Mouse (Mus musculus) heart, embryonic 15.5 days (tissue): ENCODE measurements around the gene Zfp281. TPM values are rescaled to one million over a fixed set of nuclear protein-coding genes. Genes with fewer than 3 reads are reported as not detected.
A peak's percentile ranks its signal among the peaks of the same experiment; 100 is the strongest.

Experiments used
- ATAC-seq: fragments of 200-750 bp; cut with Nextera tagmentation; replicated peaks from 2 replicates; pipeline ENCODE4 v1.8.0; 2017; ENCODE audit warnings: low read depth, moderate TSS enrichment; ENCODE audit not compliant: insufficient number of reproducible peaks, insufficient read depth, low FRiP score
- H3K27ac ChIP-seq: fragments of 300-500 bp; sonication (generic); 2 replicates; pipeline ENCODE4 v1.5.1; 2015; ENCODE audit warnings: mild to moderate bottlenecking, inconsistent platforms
- H3K27me3 ChIP-seq: fragments of 300-500 bp; sonication (generic); 2 replicates; pipeline ENCODE4 v1.6.1; 2015; ENCODE audit warnings: inconsistent platforms
- H3K36me3 ChIP-seq: fragments of 300-500 bp; sonication (generic); 2 replicates; pipeline ENCODE4 v1.6.1; 2015; ENCODE audit warnings: mild to moderate bottlenecking, inconsistent platforms
- H3K4me1 ChIP-seq: fragments of 300-500 bp; sonication (generic); replicated peaks from 2 replicates; pipeline ENCODE4 v1.6.1; 2015; ENCODE audit warnings: inconsistent platforms
- H3K4me2 ChIP-seq: fragments of 300-500 bp; sonication (generic); 2 replicates; pipeline ENCODE4 v1.6.1; 2015; ENCODE audit warnings: inconsistent platforms, mild to moderate bottlenecking, moderate library complexity
- H3K4me3 ChIP-seq: fragments of 300-500 bp; sonication (generic); 2 replicates; pipeline ENCODE4 v1.5.1; 2015; ENCODE audit warnings: mild to moderate bottlenecking, inconsistent platforms
- H3K9ac ChIP-seq: fragments of 300-500 bp; sonication (generic); 2 replicates; pipeline ENCODE4 v1.6.1; 2015; ENCODE audit warnings: mild to moderate bottlenecking, inconsistent platforms
- H3K9me3 ChIP-seq: fragments of 300-500 bp; sonication (generic); replicated peaks from 2 replicates; pipeline ENCODE4 v1.6.1; 2016; ENCODE audit warnings: inconsistent platforms
- WGBS: fragments of 180-500 bp; shearing (Covaris S2); methylation state at CpG from one replicate; pipeline ENCODE4 v1.1.7; 2015; ENCODE audit warnings: mixed read lengths; 5-methylcytosine and 5-hydroxymethylcytosine counted together
- polyA plus RNA-seq: library from polyadenylated mRNA; unstranded; fragments of >200 nt; fragmentation: Nextera tagmentation; extraction: Ambion mirVana; gene quantifications from 2 replicates; pipeline ENCODE4 v1.2.1, GENCODE M21; 2015

Zfp281 gene
- polyA plus RNA-seq, 1 experiment from 2014 or later, result 11.7 TPM

DNA sequence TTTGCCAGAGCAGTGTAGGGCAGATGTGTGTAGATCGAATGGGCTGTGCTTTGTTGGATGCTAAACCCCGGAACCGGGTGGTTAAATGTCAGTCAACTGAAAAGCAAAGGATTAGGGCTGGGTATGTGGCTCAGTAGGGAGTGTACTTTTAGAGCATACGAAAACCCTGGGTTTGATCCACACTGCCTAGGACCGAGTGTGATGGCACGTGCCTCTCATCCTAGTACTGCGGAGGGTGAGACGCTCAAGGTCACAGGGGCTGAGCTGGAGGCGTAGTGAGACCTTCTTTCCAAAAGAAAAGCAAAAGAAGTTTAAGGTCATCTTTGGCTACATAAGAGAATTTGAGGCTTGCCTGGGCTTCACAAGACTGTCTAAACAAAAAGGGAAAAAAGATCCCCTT is 34.6 kb downstream of the Zfp281 start:
- no peaks in the 10 kb centered on the region for H3K36me3 ChIP-seq
- no peaks in the 10 kb centered on the region for H3K9me3 ChIP-seq
- H3K27ac ChIP-seq, result no peak overlapping the region
- no peaks in the 10 kb centered on the region for H3K27me3 ChIP-seq
- no peak overlapping the region for H3K4me2 ChIP-seq
- H3K4me1 ChIP-seq, result peaks cover 12% of the 10 kb centered on the region; the same call in 1 of the 2 replicates
- no peak for ATAC-seq
- H3K9ac ChIP-seq, result no peak overlapping the region
- no peak overlapping the region for H3K4me3 ChIP-seq
- 85% methylated on average over 9 of the region's 9 CpGs for WGBS

DNA sequence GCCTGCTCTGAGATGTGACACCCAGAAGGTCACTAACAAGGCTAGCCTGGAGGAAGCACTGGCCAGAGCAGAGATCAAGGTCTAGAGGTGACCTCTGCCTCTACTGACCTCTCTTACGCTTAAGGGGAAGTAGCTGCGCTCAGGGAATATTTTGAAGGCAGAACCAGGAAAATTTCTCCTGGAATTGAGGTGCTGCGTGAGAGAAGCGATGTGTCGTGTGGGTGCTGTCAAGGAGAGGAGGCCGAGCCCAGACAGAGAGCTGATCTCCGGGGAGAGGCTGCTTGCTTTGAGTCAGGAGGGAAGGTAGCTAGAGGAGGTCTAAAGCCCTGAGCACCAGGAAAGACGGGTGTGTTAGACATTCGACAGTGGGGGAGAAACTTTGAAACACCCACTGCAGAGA is 35.2 kb downstream of the Zfp281 start:
- Histone ChIP-seq H3K4me2 (no peak overlapping the region), H3K4me1 (peaks cover 14% of the 10 kb centered on the region; the same call in 1 of the 2 replicates), H3K4me3 (no peak overlapping the region), H3K9me3 (no peaks in the 10 kb centered on the region), H3K36me3 (no peaks in the 10 kb centered on the region), H3K27ac (no peak overlapping the region), H3K27me3 (no peaks in the 10 kb centered on the region), H3K9ac (no peak overlapping the region)
- ATAC-seq, result no peak
- 68% methylated on average over 9 of the region's 9 CpGs for whole genome bisulfite sequencing

DNA sequence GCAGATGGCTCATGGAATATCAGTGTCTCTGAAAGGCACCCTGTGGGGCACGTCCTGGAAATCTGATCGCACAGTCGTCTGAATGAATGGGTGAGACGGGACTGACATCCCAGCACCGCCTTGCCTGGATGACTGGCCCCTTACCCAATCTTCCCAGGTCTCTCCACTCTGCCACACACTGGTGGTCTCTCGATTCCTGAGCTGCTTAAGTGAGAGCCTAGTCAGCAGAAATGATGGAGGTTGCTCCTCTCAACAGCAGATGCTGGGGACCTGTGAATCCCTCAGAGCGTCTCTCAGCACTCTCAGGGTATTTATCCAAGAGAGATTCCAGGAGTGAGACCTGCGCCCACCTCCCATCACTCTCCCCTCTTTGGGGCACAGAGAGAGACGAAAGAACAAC is 36.8 kb downstream of the Zfp281 start:
- Histone ChIP-seq H3K4me3 (no peak overlapping the region), H3K9ac (no peak overlapping the region), H3K4me1 (peaks cover 15% of the 10 kb centered on the region; the same call in 1 of the 2 replicates), H3K27ac (no peak overlapping the region), H3K36me3 (no peaks in the 10 kb centered on the region), H3K9me3 (no peaks in the 10 kb centered on the region), H3K27me3 (no peaks in the 10 kb centered on the region), H3K4me2 (no peak overlapping the region)
- ATAC-seq, result no peak
- 41% methylated on average over 9 of the region's 9 CpGs for WGBS

DNA sequence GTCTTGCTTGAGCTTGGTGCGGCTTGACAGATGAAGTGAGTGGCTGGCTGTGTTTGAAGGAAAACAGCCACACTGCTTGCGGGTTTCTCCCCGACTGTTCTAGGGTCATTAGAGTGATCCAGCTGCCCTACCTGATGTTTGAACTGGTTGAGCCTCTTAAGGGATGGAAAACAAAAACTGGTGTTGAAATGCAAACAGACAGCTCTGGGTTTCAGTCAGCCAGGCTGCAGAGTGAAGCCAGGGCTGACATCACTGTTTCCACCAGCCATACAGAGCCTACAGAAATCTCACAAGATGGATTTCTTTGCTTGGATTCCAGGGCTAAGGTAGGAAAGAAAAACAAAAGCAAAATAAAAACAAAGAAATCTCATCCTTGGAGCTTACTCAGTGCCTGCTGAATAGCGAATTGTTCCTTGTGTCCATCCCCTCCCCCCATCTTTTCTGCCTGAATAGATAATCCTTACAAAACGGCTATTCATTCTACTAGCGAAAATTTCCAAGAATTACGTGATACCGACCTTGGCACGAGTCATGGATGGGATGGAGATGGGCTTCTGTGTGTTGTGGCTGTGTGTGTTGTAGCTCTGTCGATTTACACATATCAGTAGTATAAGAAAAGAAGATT is 37.4 kb downstream of the Zfp281 start:
- no peak overlapping the region for H3K4me2 ChIP-seq
- peaks cover 12% of the 10 kb centered on the region; the same call in 1 of the 2 replicates for H3K4me1 ChIP-seq
- ATAC-seq, result no peak; the same call in 1 of the 2 replicates
- H3K9ac ChIP-seq, result no peak overlapping the region
- WGBS, result 28% methylated on average over 10 of the region's 10 CpGs
- no peak overlapping the region for H3K27ac ChIP-seq
- H3K4me3 ChIP-seq, result no peak overlapping the region
- H3K27me3 ChIP-seq, result no peaks in the 10 kb centered on the region
- H3K9me3 ChIP-seq, result no peaks in the 10 kb centered on the region
- no peaks in the 10 kb centered on the region for H3K36me3 ChIP-seq

DNA sequence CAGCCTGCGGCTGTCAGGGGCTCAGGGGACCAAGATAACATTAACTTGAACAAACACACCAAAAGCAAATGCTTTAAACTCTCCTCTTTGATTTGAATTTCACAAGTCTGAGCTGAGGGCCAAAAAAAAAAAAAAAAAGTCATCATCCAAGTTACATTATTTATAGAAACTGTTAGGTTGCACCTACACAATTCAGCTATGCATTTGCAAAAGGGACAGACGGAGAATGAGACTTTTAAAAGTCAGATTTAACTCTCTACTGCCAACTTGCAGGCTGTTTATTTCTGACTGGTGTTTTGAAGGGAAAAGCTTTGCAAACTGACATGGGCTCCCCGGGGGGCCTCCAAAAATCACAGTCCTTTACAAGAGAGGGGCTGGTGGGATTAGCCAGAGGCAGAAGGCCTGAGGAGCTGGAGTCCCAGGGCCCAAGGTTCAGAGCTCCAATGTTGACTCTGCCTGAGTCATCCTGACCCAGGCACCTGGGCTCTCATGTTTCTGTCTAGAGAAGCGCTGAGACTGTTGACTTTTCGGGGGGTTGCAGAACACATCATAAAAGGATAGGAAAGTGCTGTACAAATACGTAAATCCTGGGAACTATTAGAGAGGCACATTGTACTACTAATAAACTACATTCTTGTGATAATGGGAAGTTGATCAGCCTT is 40.4 kb downstream of the Zfp281 start:
- H3K4me3 ChIP-seq, result no peak overlapping the region
- no peaks in the 10 kb centered on the region for H3K36me3 ChIP-seq
- no peaks in the 10 kb centered on the region for H3K27me3 ChIP-seq
- WGBS, result 47% methylated on average over 6 of the region's 6 CpGs
- no peak overlapping the region for H3K4me2 ChIP-seq
- no peak for ATAC-seq
- H3K4me1 ChIP-seq, result peaks cover 12% of the 10 kb centered on the region; the same call in 1 of the 2 replicates
- H3K9me3 ChIP-seq, result no peaks in the 10 kb centered on the region
- no peak overlapping the region for H3K27ac ChIP-seq
- no peak overlapping the region for H3K9ac ChIP-seq

DNA sequence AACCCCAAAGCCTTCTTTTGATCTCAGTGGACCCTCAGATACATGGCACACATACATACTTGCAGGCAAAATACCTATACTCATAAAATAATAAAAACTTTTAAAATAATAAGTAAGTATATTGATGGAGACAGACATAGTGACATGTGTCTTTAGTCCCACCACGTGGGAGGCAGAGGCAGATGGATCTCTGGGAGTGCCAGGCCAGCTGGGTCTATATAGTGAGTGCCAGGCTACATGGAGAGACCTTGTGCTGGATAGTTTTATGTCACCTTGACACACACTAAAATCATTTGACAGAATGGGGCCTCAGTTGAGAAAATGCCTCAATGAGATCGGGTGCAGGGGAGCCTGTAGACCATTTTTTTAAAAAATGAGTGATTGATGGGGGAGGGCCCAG is 41.8 kb downstream of the Zfp281 start:
- Histone ChIP-seq H3K27ac (no peak overlapping the region), H3K36me3 (no peaks in the 10 kb centered on the region), H3K4me2 (no peak overlapping the region), H3K4me1 (peaks cover 12% of the 10 kb centered on the region; the same call in 1 of the 2 replicates), H3K27me3 (no peaks in the 10 kb centered on the region), H3K4me3 (no peak overlapping the region), H3K9me3 (no peaks in the 10 kb centered on the region), H3K9ac (no peak overlapping the region)
- no peak for ATAC-seq
- 73% methylated on average over 2 of the region's 2 CpGs for WGBS

DNA sequence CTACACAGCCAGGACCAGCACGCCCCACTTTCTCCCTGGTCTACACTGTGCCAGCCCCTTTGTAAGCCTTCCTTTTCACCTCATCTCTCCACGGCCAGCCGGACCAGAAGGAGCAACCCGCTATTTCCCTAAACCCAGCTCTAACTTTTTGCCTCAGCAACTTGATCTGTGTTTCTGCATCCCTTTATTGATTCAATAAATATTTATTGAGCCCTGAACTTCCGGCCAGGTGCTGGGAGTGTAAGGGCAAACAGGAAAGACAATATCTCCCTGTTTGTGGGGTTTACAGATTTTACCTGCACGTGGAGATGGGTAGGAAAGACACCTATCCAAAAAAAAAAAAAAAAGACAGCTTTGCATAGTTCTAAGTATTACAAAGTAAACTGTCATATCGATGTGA is 45.2 kb downstream of the Zfp281 start:
- H3K4me2 ChIP-seq, result no peak overlapping the region
- H3K4me1 ChIP-seq, result peaks cover 9% of the 10 kb centered on the region
- no peak overlapping the region for H3K9ac ChIP-seq
- H3K27me3 ChIP-seq, result no peaks in the 10 kb centered on the region
- H3K4me3 ChIP-seq, result no peak overlapping the region
- ATAC-seq, result no peak
- no peaks in the 10 kb centered on the region for H3K36me3 ChIP-seq
- WGBS, result 75% methylated on average over 7 of the region's 7 CpGs
- H3K9me3 ChIP-seq, result no peaks in the 10 kb centered on the region
- no peak overlapping the region for H3K27ac ChIP-seq

DNA sequence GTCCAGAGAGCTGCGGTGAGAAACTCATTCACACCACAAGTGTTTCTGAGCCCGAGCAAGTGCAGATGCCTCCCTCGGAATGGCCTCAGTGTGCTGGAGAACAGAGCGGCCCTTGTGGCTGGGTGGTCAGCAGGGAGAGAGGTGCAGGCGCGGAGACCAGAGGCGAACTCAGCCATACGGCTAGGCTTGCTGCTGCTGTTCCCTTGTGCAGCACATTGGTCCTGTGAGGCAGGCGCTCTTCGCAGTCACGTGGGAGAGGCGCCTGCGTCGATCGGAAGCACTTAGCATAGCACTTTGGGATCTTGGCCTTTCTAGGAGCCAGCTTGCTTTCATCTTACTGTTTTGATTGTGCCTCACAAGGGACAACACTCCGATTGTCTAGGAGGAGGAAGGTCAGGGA is 45.7 kb downstream of the Zfp281 start:
- WGBS, result 32% methylated on average over 16 of the region's 16 CpGs
- no peak overlapping the region for H3K27ac ChIP-seq
- no peaks in the 10 kb centered on the region for H3K9me3 ChIP-seq
- peak overlapping the region; percentile 36 for H3K4me2 ChIP-seq
- H3K4me3 ChIP-seq, result peak overlapping the region; percentile 1; the same call in 1 of the 2 replicates
- H3K36me3 ChIP-seq, result no peaks in the 10 kb centered on the region
- no peak overlapping the region for H3K9ac ChIP-seq
- H3K4me1 ChIP-seq, result peaks cover 9% of the 10 kb centered on the region
- H3K27me3 ChIP-seq, result no peaks in the 10 kb centered on the region
- ATAC-seq, result peak; percentile 48; the same call in 1 of the 2 replicates

DNA sequence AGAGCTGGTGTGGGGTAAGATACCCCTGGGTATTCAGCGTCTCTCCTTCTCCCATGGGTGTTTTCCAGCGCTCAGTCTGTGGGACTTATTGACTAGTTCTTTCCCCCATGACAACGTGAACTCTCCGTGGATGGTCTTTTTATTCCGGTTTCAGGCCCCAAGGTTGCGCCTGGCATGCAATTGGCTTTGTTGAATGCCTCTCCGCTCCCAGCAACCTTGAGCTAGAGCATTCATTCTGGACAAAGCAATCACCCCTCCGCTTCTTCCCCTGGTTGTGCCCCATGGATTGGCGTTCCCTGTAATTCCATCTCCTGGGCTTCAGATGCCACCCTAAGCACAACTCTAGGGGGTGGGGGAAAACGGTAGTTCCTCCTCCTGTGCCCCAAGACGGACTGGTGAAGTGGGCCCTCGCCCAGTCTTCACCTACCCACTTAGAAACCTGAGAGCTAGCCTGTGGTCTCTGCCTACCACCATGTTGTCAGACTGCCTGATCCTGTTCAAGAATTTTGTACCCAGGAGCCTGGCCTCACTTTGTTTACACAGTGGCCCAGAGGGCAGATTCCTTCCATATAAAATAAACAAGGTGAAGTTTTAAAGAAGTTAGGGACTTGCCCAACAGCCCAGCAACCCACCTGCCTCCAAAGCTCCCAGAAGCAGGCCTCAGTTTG is 47.2 kb downstream of the Zfp281 start:
- no peak overlapping the region for H3K9ac ChIP-seq
- H3K4me3 ChIP-seq, result no peak overlapping the region
- peaks cover 9% of the 10 kb centered on the region for H3K4me1 ChIP-seq
- no peak for ATAC-seq
- 89% methylated on average over 12 of the region's 12 CpGs for WGBS
- H3K9me3 ChIP-seq, result no peaks in the 10 kb centered on the region
- H3K27me3 ChIP-seq, result no peaks in the 10 kb centered on the region
- H3K4me2 ChIP-seq, result no peak overlapping the region
- H3K27ac ChIP-seq, result no peak overlapping the region
- H3K36me3 ChIP-seq, result no peaks in the 10 kb centered on the region

DNA sequence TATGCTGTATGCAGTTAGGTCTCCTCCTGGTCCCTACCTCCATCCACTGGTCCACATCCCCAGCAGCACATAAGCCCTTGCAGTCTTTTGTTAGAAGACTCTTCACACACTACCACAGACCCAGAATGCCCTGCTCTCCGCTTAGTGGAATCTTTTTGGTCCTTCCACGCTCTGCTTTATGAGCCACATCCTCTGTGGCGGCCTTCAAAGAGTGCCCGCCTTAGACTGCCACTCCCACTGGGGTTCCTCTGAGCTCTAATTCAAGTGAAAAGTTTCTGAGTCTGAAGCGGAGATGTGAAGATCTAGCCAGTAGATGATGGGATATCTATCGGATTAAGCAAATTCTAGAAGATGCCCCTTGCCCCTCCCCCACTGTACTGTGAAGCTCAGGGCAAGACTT is 47.9 kb downstream of the Zfp281 start:
- H3K4me2 ChIP-seq, result no peak overlapping the region
- no peak overlapping the region for H3K4me3 ChIP-seq
- no peaks in the 10 kb centered on the region for H3K36me3 ChIP-seq
- H3K9ac ChIP-seq, result no peak overlapping the region
- WGBS, result 82% methylated on average over 6 of the region's 6 CpGs
- no peak overlapping the region for H3K27ac ChIP-seq
- no peaks in the 10 kb centered on the region for H3K27me3 ChIP-seq
- H3K9me3 ChIP-seq, result no peaks in the 10 kb centered on the region
- H3K4me1 ChIP-seq, result peaks cover 9% of the 10 kb centered on the region
- no peak for ATAC-seq

DNA sequence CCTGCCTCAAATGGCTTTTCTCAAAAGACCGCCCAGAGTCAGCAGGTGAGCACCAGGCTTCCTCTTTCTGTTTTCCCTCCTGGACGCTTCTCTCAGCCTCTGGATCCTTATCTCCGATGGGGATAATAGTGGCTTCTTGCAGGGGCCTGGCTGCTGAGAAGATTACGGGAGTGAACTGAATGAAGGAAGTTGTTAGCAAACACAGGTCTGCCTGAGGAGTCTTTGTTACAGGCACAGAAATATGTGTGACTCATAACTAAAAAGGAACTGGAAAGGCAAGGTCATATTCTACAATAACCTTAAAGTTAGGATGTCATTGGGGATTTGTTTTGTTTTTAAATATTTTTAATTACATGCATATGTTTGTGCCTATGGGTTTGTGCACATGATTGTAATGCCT is 48.6 kb downstream of the Zfp281 start:
- H3K27ac ChIP-seq, result no peak overlapping the region
- H3K4me1 ChIP-seq, result peaks cover 9% of the 10 kb centered on the region
- ATAC-seq, result no peak
- H3K9me3 ChIP-seq, result no peaks in the 10 kb centered on the region
- H3K9ac ChIP-seq, result no peak overlapping the region
- H3K4me3 ChIP-seq, result no peak overlapping the region
- H3K4me2 ChIP-seq, result no peak overlapping the region
- no peaks in the 10 kb centered on the region for H3K36me3 ChIP-seq
- WGBS, result 54% methylated on average over 4 of the region's 4 CpGs
- no peaks in the 10 kb centered on the region for H3K27me3 ChIP-seq
